Mouse (Mus musculus) heart, embryonic 12.5 days (tissue): Measurements from ENCODE around the gene Elmsan1. TPM values are rescaled to one million over a fixed set of nuclear protein-coding genes. Genes with fewer than 3 reads are reported as not detected.

ENCODE experiments used
- ATAC-seq: fragments of 200-750 bp; cut with Nextera tagmentation; 2 replicates; pipeline ENCODE4 v1.8.0; 2017; ENCODE audit warnings: moderate TSS enrichment, moderate library complexity; ENCODE audit not compliant: insufficient number of reproducible peaks, low FRiP score
- H3K27ac ChIP-seq: fragments of 300-500 bp; sonication (generic); 2 replicates; pipeline ENCODE4 v1.5.1; 2016; ENCODE audit warnings: mild to moderate bottlenecking, moderate library complexity; ENCODE audit not compliant: poor library complexity, severe bottlenecking
- H3K27me3 ChIP-seq: fragments of 300-500 bp; sonication (generic); replicated peaks from 2 replicates; pipeline ENCODE4 v1.6.1; 2016; ENCODE audit warnings: mild to moderate bottlenecking, moderate library complexity
- H3K36me3 ChIP-seq: fragments of 300-500 bp; sonication (generic); 2 replicates; pipeline ENCODE4 v1.6.1; 2016; ENCODE audit warnings: mild to moderate bottlenecking, moderate library complexity
- H3K4me1 ChIP-seq: fragments of 300-500 bp; sonication (generic); replicated peaks from 2 replicates; pipeline ENCODE4 v1.6.1; 2016; ENCODE audit warnings: mild to moderate bottlenecking
- H3K4me2 ChIP-seq: fragments of 300-500 bp; sonication (generic); 2 replicates; pipeline ENCODE4 v1.6.1; 2016; ENCODE audit warnings: mild to moderate bottlenecking, moderate library complexity
- H3K4me3 ChIP-seq: fragments of 300-500 bp; sonication (generic); 2 replicates; pipeline ENCODE4 v1.5.1; 2016; ENCODE audit warnings: mild to moderate bottlenecking
- H3K9ac ChIP-seq: fragments of 300-500 bp; sonication (generic); 2 replicates; pipeline ENCODE4 v1.6.1; 2016; ENCODE audit warnings: mild to moderate bottlenecking, moderate library complexity
- H3K9me3 ChIP-seq: fragments of 300-500 bp; sonication (generic); replicated peaks from 2 replicates; pipeline ENCODE4 v1.6.1; 2016; ENCODE audit warnings: mild to moderate bottlenecking, moderate library complexity
- WGBS: fragments of 180-500 bp; shearing (Covaris S2); methylation state at CpG from one replicate; pipeline ENCODE4 v1.1.7; 2016; 5-methylcytosine and 5-hydroxymethylcytosine counted together
- polyA plus RNA-seq: library from polyadenylated mRNA; unstranded; fragments of >200 nt; fragmentation: Nextera tagmentation; extraction: Ambion mirVana; gene quantifications from 2 replicates; pipeline ENCODE4 v1.2.1, GENCODE M21; 2016

The Elmsan1 gene
- polyA plus RNA-seq, 1 experiment from 2014 or later, result 8.7 TPM

DNA sequence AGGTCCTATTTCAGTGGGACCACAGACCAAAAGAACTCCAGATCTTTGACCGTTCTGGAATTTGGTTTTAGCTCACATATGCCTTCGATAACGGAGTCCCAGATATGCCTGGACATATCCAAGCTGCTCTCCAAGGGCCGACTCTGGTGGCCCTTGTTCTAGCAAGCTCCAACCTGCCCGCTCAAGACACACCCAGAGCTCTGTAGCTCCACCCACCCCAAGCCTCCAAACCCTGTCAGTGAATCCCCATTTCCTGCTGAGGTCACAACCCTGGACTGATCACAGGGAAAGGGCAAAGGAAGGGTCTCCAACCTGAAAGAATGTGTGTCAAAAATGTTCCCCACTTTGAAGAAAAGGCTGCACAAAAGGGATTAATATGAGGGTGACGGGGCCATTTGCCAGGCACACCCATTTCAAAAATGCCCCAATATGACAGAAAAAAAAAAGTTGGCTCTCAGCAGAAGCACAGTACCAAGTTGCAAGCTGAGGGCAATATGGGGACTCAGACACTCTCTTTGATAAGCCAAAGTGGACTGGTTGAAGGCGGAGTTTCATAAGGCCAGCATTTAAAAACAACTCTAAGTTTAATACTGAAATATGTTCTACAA lies 15.4 kb downstream of the Elmsan1 start:
- Histone ChIP-seq H3K27me3 (no peaks in the 10 kb centered on the region), H3K9ac (no peak overlapping the region), H3K4me1 (peaks cover 75% of the 10 kb centered on the region), H3K27ac (0 out of 2 replicates have a peak overlapping the region, but pooled peaks have one; percentile 13), H3K36me3 (no peaks in the 10 kb centered on the region), H3K4me3 (no peak overlapping the region), H3K9me3 (no peaks in the 10 kb centered on the region), H3K4me2 (peak overlapping the region; percentile 17)
- WGBS, result 67% methylated on average over 7 of the region's 7 CpGs
- peak; percentile 73; the same call in 1 of the 2 replicates for ATAC-seq

DNA sequence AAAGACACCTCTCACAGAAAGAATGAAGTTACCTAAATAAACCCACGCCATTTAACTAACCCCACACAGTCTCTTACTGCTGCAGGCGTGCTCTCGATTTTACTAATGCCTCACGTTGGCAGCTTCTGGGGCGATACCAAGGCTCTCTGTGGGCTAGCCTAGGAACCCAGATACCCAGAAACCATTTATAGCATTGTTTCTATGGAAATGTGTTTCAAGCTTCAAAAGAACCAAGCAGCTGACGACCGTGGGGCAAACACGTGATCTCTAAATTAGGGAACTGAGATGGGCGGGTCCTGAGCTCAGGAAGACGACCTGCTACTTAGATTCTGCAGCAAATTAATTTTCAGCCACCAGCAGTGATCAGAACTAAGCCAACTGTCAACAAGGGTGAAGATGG lies 16.1 kb downstream of the Elmsan1 start:
- no peak for ATAC-seq
- Histone ChIP-seq H3K9me3 (no peaks in the 10 kb centered on the region), H3K36me3 (no peaks in the 10 kb centered on the region), H3K4me3 (no peak overlapping the region), H3K27ac (no peak overlapping the region), H3K9ac (no peak overlapping the region), H3K4me1 (peaks cover 75% of the 10 kb centered on the region), H3K4me2 (peak overlapping the region; percentile 17), H3K27me3 (no peaks in the 10 kb centered on the region)
- 78% methylated on average over 10 of the region's 10 CpGs for WGBS

DNA sequence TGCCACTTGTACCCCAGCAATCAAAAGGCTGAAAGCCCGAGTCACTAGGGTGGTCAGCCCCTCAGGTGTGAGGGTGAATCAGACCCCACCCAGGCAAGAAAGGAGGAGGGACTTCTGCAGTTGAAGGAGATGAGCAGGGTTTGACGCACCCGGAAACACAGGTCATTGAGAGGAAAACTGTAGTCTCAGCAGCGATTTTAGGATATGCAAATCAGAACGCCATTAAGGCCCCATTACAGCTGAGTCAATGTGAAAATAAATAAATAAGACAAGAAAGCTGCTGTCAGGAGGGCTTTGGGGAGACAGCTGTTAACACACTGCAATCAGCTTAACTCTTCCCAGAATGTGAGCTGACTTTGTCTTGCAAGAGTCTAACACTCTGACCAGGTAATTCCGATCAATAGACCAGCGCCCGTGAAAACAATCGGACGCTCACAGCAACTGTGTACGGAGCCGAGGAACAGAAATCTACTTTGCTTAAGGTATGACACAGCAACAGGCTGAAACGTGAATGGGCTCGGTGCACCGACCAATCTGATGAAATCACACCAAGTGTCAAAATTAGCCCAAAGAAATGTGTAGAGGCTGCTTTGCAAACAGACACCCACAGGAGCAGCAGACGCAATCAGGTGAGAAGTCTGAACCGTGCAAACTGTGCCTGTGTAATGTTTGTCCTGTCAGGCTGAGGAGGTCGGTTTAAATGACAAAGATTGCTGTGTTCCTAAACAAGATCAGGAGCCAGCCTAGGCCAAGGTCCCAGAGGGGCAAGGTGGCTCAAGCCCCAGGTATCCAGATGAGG lies 16.8 kb downstream of the Elmsan1 start:
- no peak overlapping the region for H3K27ac ChIP-seq

DNA sequence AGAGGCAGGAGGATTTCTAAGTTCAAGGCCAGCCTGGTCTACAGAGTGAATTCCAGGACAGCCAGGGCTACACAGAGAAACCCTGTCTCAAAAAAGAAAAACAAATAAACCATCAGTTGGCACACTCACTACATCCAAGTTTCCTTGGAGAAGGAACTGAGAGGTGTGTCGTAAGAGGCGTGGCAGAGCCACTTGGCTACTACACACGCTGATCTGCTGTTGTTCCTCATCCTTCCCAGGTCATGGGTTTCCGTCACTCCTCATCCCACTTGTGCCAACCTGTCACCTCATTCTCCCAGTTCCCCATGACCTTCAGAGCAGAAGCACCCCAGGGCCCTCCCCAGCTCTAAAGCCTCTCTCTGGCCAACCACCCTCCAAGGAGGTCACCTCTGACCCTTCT lies 17.5 kb downstream of the Elmsan1 start:
- ATAC-seq, result no peak
- Histone ChIP-seq H3K36me3 (no peaks in the 10 kb centered on the region), H3K4me3 (no peak overlapping the region), H3K4me1 (peaks cover 75% of the 10 kb centered on the region), H3K4me2 (no peak overlapping the region), H3K27ac (no peak overlapping the region), H3K9ac (no peak overlapping the region), H3K9me3 (no peaks in the 10 kb centered on the region), H3K27me3 (no peaks in the 10 kb centered on the region)
- 93% methylated on average over 4 of the region's 4 CpGs for WGBS

More for the DNA sequence above, 16.8 kb downstream of the Elmsan1 start:
- no peak for ATAC-seq
- Histone ChIP-seq H3K9me3 (no peaks in the 10 kb centered on the region), H3K4me1 (peaks cover 75% of the 10 kb centered on the region), H3K4me2 (no peak overlapping the region), H3K27me3 (no peaks in the 10 kb centered on the region), H3K9ac (no peak overlapping the region), H3K4me3 (no peak overlapping the region), H3K36me3 (no peaks in the 10 kb centered on the region)
- 67% methylated on average over 18 of the region's 18 CpGs for WGBS

DNA sequence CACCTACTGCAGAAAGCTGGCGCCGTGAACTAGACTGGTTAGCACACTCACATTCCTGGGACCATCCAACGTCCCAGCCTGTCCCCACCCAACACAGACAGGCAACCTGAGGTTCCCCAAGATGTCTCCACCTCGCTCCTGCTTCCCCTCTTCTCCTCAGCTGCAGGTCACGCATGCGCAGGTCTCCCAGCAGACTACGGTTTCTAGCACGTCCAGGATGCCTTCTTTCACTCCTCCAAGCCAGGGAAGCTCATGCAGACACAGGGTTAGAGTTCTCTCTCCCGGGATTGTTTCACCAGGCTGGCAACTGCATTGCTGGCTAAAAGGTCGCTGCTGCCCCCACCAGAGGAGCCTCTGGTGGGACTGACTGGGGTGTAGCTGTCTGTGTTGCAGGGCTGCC lies 19.8 kb downstream of the Elmsan1 start:
- WGBS, result 77% methylated on average over 10 of the region's 10 CpGs
- H3K4me2 ChIP-seq, result no peak overlapping the region
- no peak for ATAC-seq
- peaks cover 71% of the 10 kb centered on the region for H3K4me1 ChIP-seq
- no peaks in the 10 kb centered on the region for H3K36me3 ChIP-seq
- no peak overlapping the region for H3K27ac ChIP-seq
- H3K9ac ChIP-seq, result no peak overlapping the region
- no peak overlapping the region for H3K4me3 ChIP-seq
- H3K27me3 ChIP-seq, result no peaks in the 10 kb centered on the region
- no peaks in the 10 kb centered on the region for H3K9me3 ChIP-seq

DNA sequence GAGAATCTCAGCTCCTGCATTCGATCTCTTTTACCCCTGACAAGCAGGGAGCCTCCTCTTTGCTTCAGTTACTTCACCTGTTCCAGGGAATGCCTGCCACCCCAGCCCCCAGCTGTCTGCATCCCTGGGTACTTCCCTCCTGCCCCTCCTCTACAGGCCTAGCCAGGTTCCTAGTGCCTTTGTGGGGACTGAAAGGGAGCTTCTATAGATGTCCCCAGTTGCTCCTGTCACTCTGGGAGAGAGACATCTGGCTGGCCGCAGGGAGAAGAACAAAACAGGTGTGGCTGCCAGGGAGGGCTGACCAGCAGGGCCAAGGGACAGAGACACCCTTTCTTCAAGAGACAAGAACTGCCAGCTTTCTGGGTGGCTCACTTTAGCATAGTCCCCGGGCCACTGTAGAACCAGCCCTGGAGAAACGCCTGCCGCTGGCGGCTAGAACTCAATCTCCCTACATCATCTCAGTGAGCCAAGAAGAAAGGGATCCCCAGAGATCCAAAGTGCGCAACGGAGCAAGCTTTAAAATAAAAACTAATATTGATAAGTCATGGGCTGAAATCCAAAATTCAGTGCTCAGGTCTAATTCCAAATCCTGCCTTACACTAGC lies 20.5 kb downstream of the Elmsan1 start:
- H3K4me3 ChIP-seq, result no peak overlapping the region
- no peaks in the 10 kb centered on the region for H3K36me3 ChIP-seq
- no peaks in the 10 kb centered on the region for H3K9me3 ChIP-seq
- H3K4me1 ChIP-seq, result peaks cover 64% of the 10 kb centered on the region
- H3K27me3 ChIP-seq, result no peaks in the 10 kb centered on the region
- no peak overlapping the region for H3K9ac ChIP-seq
- 70% methylated on average over 8 of the region's 8 CpGs for WGBS
- no peak overlapping the region for H3K27ac ChIP-seq
- no peak overlapping the region for H3K4me2 ChIP-seq
- ATAC-seq, result no peak

DNA sequence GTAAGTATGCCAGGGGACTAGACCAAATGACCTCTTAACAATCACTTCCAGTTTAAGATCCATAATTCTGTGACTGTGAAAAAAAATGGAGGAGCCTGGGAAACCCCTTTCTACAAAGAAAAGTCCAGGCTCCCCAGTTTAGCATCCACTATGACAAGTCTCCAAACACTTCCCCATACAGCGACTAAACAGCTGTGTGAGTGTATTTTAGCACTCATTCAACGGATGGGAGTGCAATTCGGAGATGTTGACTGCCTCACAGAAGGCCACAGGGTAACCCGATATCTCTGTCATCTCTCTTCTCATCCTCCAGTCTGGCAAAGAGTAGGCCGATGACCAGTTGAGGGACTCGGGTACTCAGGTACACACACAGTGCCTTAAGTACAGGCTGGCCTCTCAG lies 23.5 kb downstream of the Elmsan1 start:
- 56% methylated on average over 6 of the region's 6 CpGs for WGBS
- no peaks in the 10 kb centered on the region for H3K36me3 ChIP-seq
- H3K9me3 ChIP-seq, result no peaks in the 10 kb centered on the region
- no peaks in the 10 kb centered on the region for H3K27me3 ChIP-seq
- no peak overlapping the region for H3K4me2 ChIP-seq
- H3K4me1 ChIP-seq, result peaks cover 70% of the 10 kb centered on the region
- H3K4me3 ChIP-seq, result no peak overlapping the region
- ATAC-seq, result no peak
- H3K9ac ChIP-seq, result no peak overlapping the region
- no peak overlapping the region for H3K27ac ChIP-seq

DNA sequence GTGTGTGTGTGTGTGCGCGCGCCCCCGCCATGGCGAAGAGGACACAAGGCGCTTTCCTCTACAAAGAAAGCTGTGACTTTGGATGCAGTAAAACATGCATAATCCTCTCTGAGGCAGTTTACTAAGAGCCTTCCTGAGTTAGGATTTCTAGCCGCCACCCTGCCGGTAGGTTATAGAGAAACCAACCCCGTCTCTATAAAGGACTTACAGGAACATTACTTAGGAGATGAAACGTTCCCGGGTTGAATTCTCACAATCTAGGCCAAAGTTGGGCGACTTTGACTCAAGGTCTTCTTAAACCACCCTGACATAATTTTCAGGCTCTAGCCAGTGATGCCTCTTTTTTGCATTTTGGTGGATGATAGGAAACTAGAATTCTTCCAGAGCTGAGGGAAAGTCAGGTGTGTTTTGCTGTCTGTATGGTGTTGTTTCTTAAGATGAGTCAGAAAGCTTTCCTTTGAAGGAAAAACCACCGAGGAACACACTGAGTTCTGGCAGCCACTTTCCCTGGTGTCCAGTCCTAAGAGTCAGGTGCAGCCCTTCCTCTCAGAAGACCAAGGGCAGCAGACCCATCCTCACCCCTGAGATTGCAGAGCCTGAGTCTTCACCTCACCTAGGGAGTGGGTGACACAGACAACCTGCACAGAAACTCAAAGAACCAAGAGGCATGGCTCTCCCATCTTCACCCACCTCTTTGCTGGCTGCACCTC lies 24.1 kb downstream of the Elmsan1 start:
- Histone ChIP-seq H3K9ac (peak overlapping the region; percentile 37; the same call in 1 of the 2 replicates), H3K36me3 (no peaks in the 10 kb centered on the region), H3K4me3 (peak overlapping the region; percentile 82), H3K4me1 (peaks cover 76% of the 10 kb centered on the region), H3K27ac (peak overlapping the region; percentile 98), H3K4me2 (peak overlapping the region; percentile 97), H3K27me3 (no peaks in the 10 kb centered on the region), H3K9me3 (no peaks in the 10 kb centered on the region)
- WGBS, result 3% methylated on average over 12 of the region's 13 CpGs
- no peak for ATAC-seq

DNA sequence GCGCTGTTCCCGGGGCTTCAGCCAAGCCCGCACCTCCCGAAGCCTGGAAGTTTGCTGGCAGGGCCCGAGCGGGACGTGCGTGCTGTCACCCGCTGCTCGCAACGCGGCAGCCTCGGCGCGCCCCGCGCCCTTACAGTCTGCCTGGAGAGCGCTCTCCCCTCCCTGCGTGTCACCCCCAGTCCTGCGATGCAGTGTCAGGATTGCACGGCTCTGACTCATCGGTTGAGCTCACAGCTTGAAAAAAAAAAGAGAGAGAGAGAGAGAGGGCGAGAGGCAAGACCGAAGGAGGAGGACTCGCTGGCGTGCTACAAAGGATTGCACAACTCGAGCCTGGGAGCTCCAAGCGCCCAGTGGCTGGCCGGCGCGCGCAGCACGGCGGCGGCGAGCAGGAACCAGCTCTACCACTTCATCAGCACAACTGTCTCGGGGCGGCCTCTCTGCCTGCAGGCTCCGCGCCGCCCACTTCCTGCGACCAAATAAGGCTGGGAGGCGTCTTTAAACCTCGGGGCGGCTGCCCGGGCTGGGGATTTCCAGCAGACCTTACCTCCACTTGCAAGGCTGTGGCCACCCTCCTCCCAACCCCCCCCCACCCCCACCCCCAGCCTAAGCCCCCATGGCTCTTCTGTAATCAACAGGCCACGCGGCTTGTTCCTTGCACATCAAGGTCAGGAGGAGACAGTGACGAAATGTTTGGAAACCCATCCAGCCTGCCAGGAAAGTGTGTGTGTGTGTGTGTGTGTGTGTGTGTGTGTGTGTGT lies 24.9 kb downstream of the Elmsan1 start:
- Histone ChIP-seq H3K4me3 (peak overlapping the region; percentile 82), H3K36me3 (no peaks in the 10 kb centered on the region), H3K9ac (peak overlapping the region; percentile 93), H3K4me2 (peak overlapping the region; percentile 97), H3K27me3 (no peaks in the 10 kb centered on the region), H3K4me1 (peaks cover 79% of the 10 kb centered on the region), H3K27ac (peak overlapping the region; percentile 98), H3K9me3 (no peaks in the 10 kb centered on the region)
- 0% methylated on average over 49 of the region's 49 CpGs for WGBS
- peak; percentile 87 for ATAC-seq

DNA sequence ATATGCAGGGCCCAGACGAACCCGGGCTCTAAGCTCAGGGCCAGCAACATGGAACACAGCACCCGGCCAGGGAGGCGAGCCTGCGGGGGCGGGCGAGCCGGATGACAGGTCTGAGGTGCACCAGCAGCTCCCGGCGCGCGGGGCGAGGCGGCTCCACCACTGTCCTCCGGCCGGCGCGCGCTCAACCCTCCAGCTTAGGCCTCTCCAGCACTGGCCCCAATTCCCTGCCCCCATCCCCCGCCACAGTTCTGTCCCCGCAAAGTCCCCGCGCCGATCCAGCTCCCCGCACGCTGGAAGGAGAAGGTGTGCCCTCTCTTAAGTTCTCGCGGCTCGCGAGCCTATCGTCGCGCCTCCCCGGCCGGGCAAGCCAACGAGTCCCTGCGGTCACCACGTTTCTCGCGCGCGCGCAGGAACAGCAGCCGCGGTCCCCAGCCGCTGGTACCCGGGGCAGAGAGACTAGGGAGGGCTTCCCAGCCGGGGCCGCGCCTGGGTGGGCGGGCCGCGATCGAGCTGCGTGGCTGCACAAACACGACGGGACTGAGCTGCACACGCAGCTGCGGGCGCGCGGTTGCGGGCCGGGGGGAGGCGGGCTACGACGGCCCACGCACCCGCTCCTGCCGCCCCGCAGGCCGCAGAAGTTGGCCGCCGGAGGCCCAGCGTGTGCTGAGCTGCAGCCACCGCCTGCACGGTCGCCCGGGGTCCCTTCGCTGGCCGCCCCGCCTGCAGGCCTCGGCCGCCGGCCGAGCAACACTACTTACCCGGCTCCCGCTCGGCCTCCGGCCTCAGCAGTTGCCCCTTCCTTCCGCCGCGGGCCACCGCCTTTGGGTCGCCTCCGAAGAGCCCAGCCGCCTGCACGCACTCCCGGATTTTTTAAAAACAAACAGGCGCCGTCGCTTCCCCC lies 25.7 kb downstream of the Elmsan1 start:
- no peaks in the 10 kb centered on the region for H3K9me3 ChIP-seq
- under 1% methylated on average over 94 of the region's 102 CpGs for WGBS
- H3K4me2 ChIP-seq, result peak overlapping the region; percentile 97
- peak overlapping the region; percentile 93 for H3K9ac ChIP-seq
- H3K27ac ChIP-seq, result peak overlapping the region; percentile 98
- peak; percentile 46 for ATAC-seq
- H3K36me3 ChIP-seq, result no peaks in the 10 kb centered on the region
- H3K4me3 ChIP-seq, result peak overlapping the region; percentile 82
- H3K27me3 ChIP-seq, result no peaks in the 10 kb centered on the region
- peaks cover 83% of the 10 kb centered on the region for H3K4me1 ChIP-seq
